Mouse (Mus musculus) kidney, postnatal 10 days (tissue): ENCODE results near the gene Cdkn1b.
A peak's percentile ranks its signal among the peaks of the same experiment; 100 is the strongest.

Experiments
- DNase-seq: peaks from one replicate; pipeline ENCODE4 v3.0.0; 2021; ENCODE audit warnings: mixed read lengths

Cdkn1b gene

GRCm38 (mm10) chr6:134930383-134930782 lies 10.2 kb downstream of the Cdkn1b start:
- no peak for DNase-seq

GRCm38 (mm10) chr6:134931146-134931545 lies 10.9 kb downstream of the Cdkn1b start:
- no peak for DNase-seq

GRCm38 (mm10) chr6:134932486-134933206 lies 12.4 kb downstream of the Cdkn1b start:
- DNase-seq, result no peak

GRCm38 (mm10) chr6:134933207-134933558 lies 13.0 kb downstream of the Cdkn1b start:
- no peak for DNase-seq

- DNase-seq, result no peak
These were observed 14.1 kb downstream of the Cdkn1b start for GRCm38 (mm10) chr6:134934305-134934704.

- no peak for DNase-seq
These were observed 19.6 kb downstream of the Cdkn1b start for GRCm38 (mm10) chr6:134939781-134940180.

GRCm38 (mm10) chr6:134943759-134944407 lies 23.7 kb downstream of the Cdkn1b start:
- peak; percentile 56 for DNase-seq

GRCm38 (mm10) chr6:134946054-134946453 lies 25.9 kb downstream of the Cdkn1b start:
- DNase-seq, result no peak

- no peak for DNase-seq
These were observed 26.7 kb downstream of the Cdkn1b start for GRCm38 (mm10) chr6:134946858-134947257.

GRCm38 (mm10) chr6:134947311-134948087 lies 27.3 kb downstream of the Cdkn1b start:
- DNase-seq, result peak; percentile 86

GRCm38 (mm10) chr6:134948522-134949061 lies 28.4 kb downstream of the Cdkn1b start:
- no peak for DNase-seq

- no peak for DNase-seq
These were observed 29.0 kb downstream of the Cdkn1b start for GRCm38 (mm10) chr6:134949241-134949640.

- no peak for DNase-seq
These were observed 31.2 kb downstream of the Cdkn1b start for GRCm38 (mm10) chr6:134951364-134951763.

- DNase-seq, result peak; percentile 46
These were observed 33.8 kb downstream of the Cdkn1b start for GRCm38 (mm10) chr6:134953976-134954375.

- DNase-seq, result peak; percentile 28
These were observed 36.2 kb downstream of the Cdkn1b start for GRCm38 (mm10) chr6:134956388-134956787.

- no peak for DNase-seq
These were observed 41.1 kb downstream of the Cdkn1b start for GRCm38 (mm10) chr6:134961286-134961685.

GRCm38 (mm10) chr6:134961858-134962517 lies 41.8 kb downstream of the Cdkn1b start:
- no peak for DNase-seq

- no peak for DNase-seq
These were observed 42.3 kb downstream of the Cdkn1b start for GRCm38 (mm10) chr6:134962518-134962893.

- no peak for DNase-seq
These were observed 43.7 kb downstream of the Cdkn1b start for GRCm38 (mm10) chr6:134963910-134964309.

- DNase-seq, result no peak
These were observed 46.5 kb downstream of the Cdkn1b start for GRCm38 (mm10) chr6:134966681-134967080.

GRCm38 (mm10) chr6:134968326-134968725 lies 48.1 kb downstream of the Cdkn1b start:
- no peak for DNase-seq

GRCm38 (mm10) chr6:134969498-134969897 lies 49.3 kb downstream of the Cdkn1b start:
- no peak for DNase-seq

- DNase-seq, result no peak
These were observed 51.9 kb downstream of the Cdkn1b start for GRCm38 (mm10) chr6:134972096-134972495.
